In genomic region chr6:29595656-29596055, GRCm38 (mm10) we compare ENCODE assay signal across 24 mouse cellular contexts. TPM values are rescaled to one million over a fixed set of nuclear protein-coding genes. Genes with fewer than 3 reads are reported as not detected.
DNase-seq lines count a peak whose midpoint lies in the region; ATAC-seq and TF ChIP-seq lines count a peak whose summit lies in the region.
"Had no signal": no experiment of that assay in that cellular context is flagged by ENCODE, and none has a peak within 500 bp of the region (broad histone marks: within the 10 kb centered on the region; RNA-seq: fewer than 3 reads in every experiment).

No protein-coding gene starts in this region.

- H3K9ac ChIP-seq in midbrain, postnatal 0 days (replicated peaks; ENCODE audit: low read length, poor library complexity, severe bottlenecking) = no peak overlapping the region
- H3K9ac ChIP-seq: forebrain, postnatal 0 days; heart, embryonic 15.5 days; hindbrain, embryonic 12.5 days; hindbrain, embryonic 15.5 days had no signal

- no peaks in the 10 kb centered on the region for H3K36me3 ChIP-seq in midbrain, postnatal 0 days (ENCODE audit: insufficient read depth, low read length)
- H3K36me3 ChIP-seq: heart, embryonic 15.5 days; hindbrain, embryonic 12.5 days; hindbrain, embryonic 15.5 days had no signal

- no peaks in the 10 kb centered on the region for H3K27me3 ChIP-seq in midbrain, postnatal 0 days (ENCODE audit: insufficient read depth, low read length)
- H3K27me3 ChIP-seq: CH12.LX; heart, embryonic 15.5 days; hindbrain, embryonic 12.5 days; hindbrain, embryonic 15.5 days had no signal

- no peaks in the 10 kb centered on the region for H3K9me3 ChIP-seq in midbrain, postnatal 0 days (ENCODE audit: low read length)
- H3K9me3 ChIP-seq: G1E; heart, embryonic 15.5 days; hindbrain, embryonic 12.5 days; hindbrain, embryonic 15.5 days had no signal

- 93% methylated on average over 2 of the region's 2 CpGs for WGBS in midbrain, postnatal 0 days

- peak overlapping the region; percentile 43; the same call in 1 of the 2 replicates for H3K27ac ChIP-seq in embryonic fibroblast, embryonic 13.5 days (ENCODE audit: insufficient read depth, low read length)
- H3K27ac ChIP-seq in midbrain, postnatal 0 days (ENCODE audit: low read depth, low read length) = no peak overlapping the region
- H3K27ac ChIP-seq: heart, embryonic 15.5 days; hindbrain, embryonic 12.5 days; hindbrain, embryonic 15.5 days had no signal

- no peak for TF ChIP-seq CTCF in embryonic fibroblast, embryonic 13.5 days (IDR thresholded peaks at IDR 0.05; ENCODE audit: borderline replicate concordance, insufficient read depth, low read length)
- TF ChIP-seq CTCF in midbrain, postnatal 0 days (IDR thresholded peaks at IDR 0.05) = no peak

- H3K4me1 ChIP-seq in embryonic fibroblast, embryonic 13.5 days (ENCODE audit: control insufficient read depth, insufficient read depth, low read length) = peaks cover 4% of the 10 kb centered on the region; the same call in 1 of the 2 replicates
- no peaks in the 10 kb centered on the region; the same call in 1 of the 2 replicates for H3K4me1 ChIP-seq in midbrain, postnatal 0 days (ENCODE audit: insufficient read depth, low read length)
- H3K4me1 ChIP-seq: hindbrain, embryonic 15.5 days had no signal

- TF ChIP-seq POLR2A in embryonic fibroblast, embryonic 13.5 days (IDR thresholded peaks at IDR 0.05; ENCODE audit: low read depth, low read length) = no peak

- no peak overlapping the region for H3K4me2 ChIP-seq in midbrain, postnatal 0 days (ENCODE audit: low read depth, low read length, poor library complexity, severe bottlenecking)
- H3K4me2 ChIP-seq: heart, embryonic 11.5 days; heart, embryonic 15.5 days; hindbrain, embryonic 12.5 days; hindbrain, embryonic 15.5 days had no signal

- peak; percentile 3 to 5 for DNase-seq in adrenal gland, postnatal 36 days
- DNase-seq in adrenal gland, postnatal 10 days = no peak
- DNase-seq in 3134 (ENCODE audit: extremely low read depth, insufficient read length, low spot score) (peak; percentile 5), 416B (ENCODE audit: low read depth) (peak; percentile 68)
- no peak for DNase-seq in midbrain, postnatal 0 days (ENCODE audit: low spot score)
- no peak for DNase-seq in right cerebral cortex, postnatal 4 days
- DNase-seq: adrenal gland, adult 8-10 months; B cell, adult 2 months; cerebellum, adult 18-20 months; cerebellum, adult 9-10 months; cerebellum, postnatal 14 days; forebrain, postnatal 0 days; gastrocnemius, postnatal 25 days; heart, postnatal 14 days; kidney, adult 2 months had no signal

- no peak for ATAC-seq in midbrain, postnatal 0 days (ENCODE audit: low FRiP score)
- ATAC-seq: forebrain, embryonic 14.5 days; forebrain, postnatal 0 days; intestine, postnatal 0 days had no signal

- H3K4me3 ChIP-seq in embryonic fibroblast, embryonic 13.5 days (ENCODE audit: insufficient read depth, low read length) = no peak overlapping the region
- no peak overlapping the region for H3K4me3 ChIP-seq in midbrain, postnatal 0 days (ENCODE audit: low read depth, low read length)
- H3K4me3 ChIP-seq: heart, embryonic 15.5 days; hindbrain, embryonic 12.5 days; hindbrain, embryonic 15.5 days had no signal

RNA-seq across cellular contexts. Expression of gene Tnpo3, which starts 14.0 kb away (rescaled TPM):
- total RNA-seq in adrenal gland, postnatal 36 days (2021) = 10 to 100 TPM; 51.6 to 56.5 TPM
- 10 to 100 TPM; 48.8 to 61.1 TPM for total RNA-seq in adrenal gland, postnatal 10 days (2021)
- 68.8 and 76.1 TPM in 2 replicates for polyA plus RNA-seq in embryonic fibroblast, embryonic 13.5 days (2011; ENCODE audit: insufficient read length, low read depth, missing spikeins)
- 72.6 and 81.0 TPM in 2 replicates for total RNA-seq in midbrain, postnatal 0 days (2014; rRNA removed)
- polyA plus RNA-seq in midbrain, postnatal 0 days (2015; fragmentation: Nextera tagmentation; extraction: Ambion mirVana) = 56.9 and 57.9 TPM in 2 replicates

Comparison
In these comparisons a context has a peak if more than half of its experiments do, and no peak if none do; other contexts are left out.
1. DNase-seq: peak in adrenal gland, postnatal 36 days (2 of 2), 3134 (single experiment) and 416B (single experiment); none in adrenal gland, postnatal 10 days (single experiment), midbrain, postnatal 0 days (single experiment) and right cerebral cortex, postnatal 4 days (single experiment).